Mouse (Mus musculus): ENCODE results near the gene Haus5. TPM values are rescaled to one million over a fixed set of nuclear protein-coding genes. Genes with fewer than 3 reads are reported as not detected.

Gene Haus5
- polyA plus RNA-seq, 1 experiment from 2014 or later: 68.9 TPM

DNA sequence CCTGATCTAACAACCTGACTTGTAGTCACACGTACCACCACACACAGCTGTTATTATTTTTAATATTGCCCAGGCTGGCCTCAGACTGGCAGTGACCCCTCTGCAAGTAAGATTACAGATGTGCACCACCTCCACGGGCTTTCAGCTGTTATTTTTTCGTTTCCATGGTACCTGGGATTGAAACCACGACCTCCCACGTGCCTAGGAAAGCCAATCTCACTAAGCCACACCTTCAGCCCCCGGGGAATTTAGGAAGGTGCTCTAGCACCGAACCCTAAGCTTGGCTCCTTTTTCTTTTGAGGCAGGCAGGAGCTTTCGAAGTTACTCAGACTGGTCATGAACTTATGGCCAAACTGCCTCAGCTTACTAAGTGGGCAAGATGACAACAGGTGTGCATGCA lies 60.4 kb downstream of the Haus5 start:
- H3K9ac ChIP-seq (ENCODE audit: low read length): no peak overlapping the region
- H3K27me3 ChIP-seq (ENCODE audit: control insufficient read depth, insufficient read depth, low read length): no peaks in the 10 kb centered on the region
- no peak for ATAC-seq (replicated peaks; ENCODE audit: low FRiP score)
- no peaks in the 10 kb centered on the region for H3K36me3 ChIP-seq (ENCODE audit: control insufficient read depth, insufficient read depth, low read length)
- H3K9me3 ChIP-seq (ENCODE audit: control insufficient read depth, low read length): no peaks in the 10 kb centered on the region
- H3K4me1 ChIP-seq (replicated peaks; ENCODE audit: control insufficient read depth, insufficient read depth, low read length): no peaks in the 10 kb centered on the region
- H3K4me2 ChIP-seq (ENCODE audit: low read depth, low read length, severe bottlenecking): no peak overlapping the region
- 71% methylated on average over 8 of the region's 8 CpGs for WGBS
- H3K27ac ChIP-seq (ENCODE audit: low read depth, low read length): no peak overlapping the region
- DNase-seq (ENCODE audit: low spot score): no peak
- no peak overlapping the region for H3K4me3 ChIP-seq (ENCODE audit: low read depth, low read length)

Other genes with a start within 250 kb of the Haus5 start
- gene Hcst, start 245.1 kb downstream of the Haus5 start, polyA plus RNA-seq (2014; fragmentation: Nextera tagmentation; extraction: Ambion mirVana): 1.0 TPM in 1 of 2 replicates, not detected in the other
- 1.3 and 1.6 TPM in 2 replicates for gene Nfkbid, start 243.3 kb downstream of the Haus5 start, polyA plus RNA-seq (2014; fragmentation: Nextera tagmentation; extraction: Ambion mirVana)
- gene Aplp1, start 219.5 kb downstream of the Haus5 start, polyA plus RNA-seq (2014; fragmentation: Nextera tagmentation; extraction: Ambion mirVana): 99.2 and 108 TPM in 2 replicates
- gene Kirrel2, start 207.3 kb downstream of the Haus5 start, polyA plus RNA-seq (2014; fragmentation: Nextera tagmentation; extraction: Ambion mirVana): 0.55 and 0.61 TPM in 2 replicates
- 0.21 and 0.24 TPM in 2 replicates for gene Nphs1, start 206.7 kb downstream of the Haus5 start, polyA plus RNA-seq (2014; fragmentation: Nextera tagmentation; extraction: Ambion mirVana)
- gene Prodh2, start 171.4 kb downstream of the Haus5 start, polyA plus RNA-seq (2014; fragmentation: Nextera tagmentation; extraction: Ambion mirVana): not detected in 2 replicates
- gene Arhgap33, start 129.9 kb downstream of the Haus5 start, polyA plus RNA-seq (2014; fragmentation: Nextera tagmentation; extraction: Ambion mirVana): 66.0 and 72.7 TPM in 2 replicates
- gene Hspb6, start 112.8 kb downstream of the Haus5 start, polyA plus RNA-seq (2014; fragmentation: Nextera tagmentation; extraction: Ambion mirVana): 5.5 and 7.4 TPM in 2 replicates
- gene Proser3, start 112.7 kb downstream of the Haus5 start, polyA plus RNA-seq (2014; fragmentation: Nextera tagmentation; extraction: Ambion mirVana): 20.0 and 23.6 TPM in 2 replicates
- 45.7 and 50.2 TPM in 2 replicates for gene Lin37, start 105.2 kb downstream of the Haus5 start, polyA plus RNA-seq (2014; fragmentation: Nextera tagmentation; extraction: Ambion mirVana)
- gene U2af1l4, start 101.7 kb downstream of the Haus5 start, polyA plus RNA-seq (2014; fragmentation: Nextera tagmentation; extraction: Ambion mirVana): 89.2 and 97.5 TPM in 2 replicates
- gene Gm49396, start 101.7 kb downstream of the Haus5 start, polyA plus RNA-seq (2014; fragmentation: Nextera tagmentation; extraction: Ambion mirVana): 12.1 and 13.6 TPM in 2 replicates
- gene Psenen, start 101.4 kb downstream of the Haus5 start, polyA plus RNA-seq (2014; fragmentation: Nextera tagmentation; extraction: Ambion mirVana): 96.1 and 99.3 TPM in 2 replicates
- 4.7 and 6.0 TPM in 2 replicates for gene Igflr1, start 99.6 kb downstream of the Haus5 start, polyA plus RNA-seq (2014; fragmentation: Nextera tagmentation; extraction: Ambion mirVana)
- 14.3 TPM in 2 replicates for gene Kmt2b, start 76.3 kb downstream of the Haus5 start, polyA plus RNA-seq (2014; fragmentation: Nextera tagmentation; extraction: Ambion mirVana)
- gene Zbtb32, start 66.1 kb downstream of the Haus5 start, polyA plus RNA-seq (2014; fragmentation: Nextera tagmentation; extraction: Ambion mirVana): 0.15 and 0.31 TPM in 2 replicates
- 0.31 and 0.73 TPM in 2 replicates for gene Upk1a, start 52.1 kb downstream of the Haus5 start, polyA plus RNA-seq (2014; fragmentation: Nextera tagmentation; extraction: Ambion mirVana)
- gene Cox6b1, start 38.8 kb downstream of the Haus5 start, polyA plus RNA-seq (2014; fragmentation: Nextera tagmentation; extraction: Ambion mirVana): 700 and 735 TPM in 2 replicates
- not detected in 2 replicates for gene Etv2, start 29.1 kb downstream of the Haus5 start, polyA plus RNA-seq (2014; fragmentation: Nextera tagmentation; extraction: Ambion mirVana)
- 131 and 138 TPM in 2 replicates for gene Rbm42, start 14.7 kb downstream of the Haus5 start, polyA plus RNA-seq (2014; fragmentation: Nextera tagmentation; extraction: Ambion mirVana)
- not detected in 2 replicates for gene Pmis2, start 6.6 kb upstream of the Haus5 start, polyA plus RNA-seq (2014; fragmentation: Nextera tagmentation; extraction: Ambion mirVana)
- not detected in 2 replicates for gene 2200002J24Rik, start 33.9 kb upstream of the Haus5 start, polyA plus RNA-seq (2014; fragmentation: Nextera tagmentation; extraction: Ambion mirVana)
- 0.72 and 1.7 TPM in 2 replicates for gene Atp4a, start 47.2 kb upstream of the Haus5 start, polyA plus RNA-seq (2014; fragmentation: Nextera tagmentation; extraction: Ambion mirVana)
- 133 and 153 TPM in 2 replicates for gene Tmem147, start 64.5 kb upstream of the Haus5 start, polyA plus RNA-seq (2014; fragmentation: Nextera tagmentation; extraction: Ambion mirVana)
- 0.33 and 1.5 TPM in 2 replicates for gene Gapdhs, start 78.7 kb upstream of the Haus5 start, polyA plus RNA-seq (2014; fragmentation: Nextera tagmentation; extraction: Ambion mirVana)
- gene Sbsn, start 86.5 kb upstream of the Haus5 start, polyA plus RNA-seq (2014; fragmentation: Nextera tagmentation; extraction: Ambion mirVana): 0.27 and 1.8 TPM in 2 replicates
- gene Dmkn, start 98.8 kb upstream of the Haus5 start, polyA plus RNA-seq (2014; fragmentation: Nextera tagmentation; extraction: Ambion mirVana): not detected in 2 replicates
- not detected in 2 replicates for gene Krtdap, start 122.9 kb upstream of the Haus5 start, polyA plus RNA-seq (2014; fragmentation: Nextera tagmentation; extraction: Ambion mirVana)
- not detected in 2 replicates for gene Ffar2, start 158.8 kb upstream of the Haus5 start, polyA plus RNA-seq (2014; fragmentation: Nextera tagmentation; extraction: Ambion mirVana)
- gene Ffar3, start 191.2 kb upstream of the Haus5 start, polyA plus RNA-seq (2014; fragmentation: Nextera tagmentation; extraction: Ambion mirVana): not detected in 2 replicates
- not detected in 2 replicates for gene Ffar1, start 196.6 kb upstream of the Haus5 start, polyA plus RNA-seq (2014; fragmentation: Nextera tagmentation; extraction: Ambion mirVana)
- gene Cd22, start 215.3 kb upstream of the Haus5 start, polyA plus RNA-seq (2014; fragmentation: Nextera tagmentation; extraction: Ambion mirVana): not detected in 2 replicates
- 0.11 and 0.20 TPM in 2 replicates for gene Mag, start 249.9 kb upstream of the Haus5 start, polyA plus RNA-seq (2014; fragmentation: Nextera tagmentation; extraction: Ambion mirVana)

Measured in forebrain, embryonic 11.5 days (tissue).